Mouse (Mus musculus): Measurements from ENCODE around the gene Wnt9a. TPM values are rescaled to one million over a fixed set of nuclear protein-coding genes. Genes with fewer than 3 reads are reported as not detected.

The Wnt9a gene
- 2.4 and 3.3 TPM in 2 replicates for polyA plus RNA-seq (2015; fragmentation: Nextera tagmentation; extraction: Ambion mirVana)

GRCm38 (mm10) chr11:59306461-59307421, at the start of gene Wnt9a:
Gene Wnt9a, plus strand, starts transcription at chr11:59306928.

GRCm38 (mm10) chr11:59290702-59291303, 15.9 kb upstream of the Wnt9a start, which contains the start of gene Wnt3a:
Gene Wnt3a, minus strand, starts transcription at chr11:59290752.

GRCm38 (mm10) chr11:59375475-59375874, 68.7 kb downstream of the Wnt9a start, which contains the start of gene Prss38:
Gene Prss38, minus strand, starts transcription at chr11:59375657.

Small RNAs within 50 kb of the gene (microRNA-seq; reads per million reads assigned to microRNA genes)
- gene Gm24756 = not detected

Other genes starting within 250 kb of the Wnt9a start
- 0.27 and 0.68 TPM in 2 replicates for gene Obscn, start 170.5 kb upstream of the Wnt9a start, polyA plus RNA-seq (2015; fragmentation: Nextera tagmentation; extraction: Ambion mirVana)
- gene Iba57, start 143.2 kb upstream of the Wnt9a start, polyA plus RNA-seq (2015; fragmentation: Nextera tagmentation; extraction: Ambion mirVana) = 6.6 and 7.1 TPM in 2 replicates
- 0.55 and 1.5 TPM in 2 replicates for gene Gjc2, start 123.7 kb upstream of the Wnt9a start, polyA plus RNA-seq (2015; fragmentation: Nextera tagmentation; extraction: Ambion mirVana)
- 277 and 283 TPM in 2 replicates for gene Guk1, start 114.7 kb upstream of the Wnt9a start, polyA plus RNA-seq (2015; fragmentation: Nextera tagmentation; extraction: Ambion mirVana)
- gene Mrpl55, start 104.4 kb upstream of the Wnt9a start, polyA plus RNA-seq (2015; fragmentation: Nextera tagmentation; extraction: Ambion mirVana) = 116 and 117 TPM in 2 replicates
- 26.2 and 28.5 TPM in 2 replicates for gene 2310033P09Rik, start 98.6 kb upstream of the Wnt9a start, polyA plus RNA-seq (2015; fragmentation: Nextera tagmentation; extraction: Ambion mirVana)
- gene Arf1, start 78.7 kb upstream of the Wnt9a start, polyA plus RNA-seq (2015; fragmentation: Nextera tagmentation; extraction: Ambion mirVana) = 573 and 620 TPM in 2 replicates
- gene Wnt3a, start 16.2 kb upstream of the Wnt9a start, polyA plus RNA-seq (2015; fragmentation: Nextera tagmentation; extraction: Ambion mirVana) = not detected in 2 replicates
- not detected in 2 replicates for gene Prss38, start 68.7 kb downstream of the Wnt9a start, polyA plus RNA-seq (2015; fragmentation: Nextera tagmentation; extraction: Ambion mirVana)
- gene Jmjd4, start 143.1 kb downstream of the Wnt9a start, polyA plus RNA-seq (2015; fragmentation: Nextera tagmentation; extraction: Ambion mirVana) = 24.2 and 24.3 TPM in 2 replicates
- gene Snap47, start 144.3 kb downstream of the Wnt9a start, polyA plus RNA-seq (2015; fragmentation: Nextera tagmentation; extraction: Ambion mirVana) = 539 and 570 TPM in 2 replicates
- 7.2 and 8.0 TPM in 2 replicates for gene Zfp867, start 165.5 kb downstream of the Wnt9a start, polyA plus RNA-seq (2015; fragmentation: Nextera tagmentation; extraction: Ambion mirVana)
- 12.2 and 12.4 TPM in 2 replicates for gene Zkscan17, start 219.8 kb downstream of the Wnt9a start, polyA plus RNA-seq (2015; fragmentation: Nextera tagmentation; extraction: Ambion mirVana)
- gene Nlrp3, start 234.6 kb downstream of the Wnt9a start, polyA plus RNA-seq (2015; fragmentation: Nextera tagmentation; extraction: Ambion mirVana) = 0.22 and 0.24 TPM in 2 replicates